Mouse (Mus musculus): ENCODE measurements at regions not wholly inside any gene's neighbourhood (a gene's known extent, or its start where the extent isn't known, plus 50 kb on each side); places are given as distances from the start of the nearest gene placed in this dataset.

DNA sequence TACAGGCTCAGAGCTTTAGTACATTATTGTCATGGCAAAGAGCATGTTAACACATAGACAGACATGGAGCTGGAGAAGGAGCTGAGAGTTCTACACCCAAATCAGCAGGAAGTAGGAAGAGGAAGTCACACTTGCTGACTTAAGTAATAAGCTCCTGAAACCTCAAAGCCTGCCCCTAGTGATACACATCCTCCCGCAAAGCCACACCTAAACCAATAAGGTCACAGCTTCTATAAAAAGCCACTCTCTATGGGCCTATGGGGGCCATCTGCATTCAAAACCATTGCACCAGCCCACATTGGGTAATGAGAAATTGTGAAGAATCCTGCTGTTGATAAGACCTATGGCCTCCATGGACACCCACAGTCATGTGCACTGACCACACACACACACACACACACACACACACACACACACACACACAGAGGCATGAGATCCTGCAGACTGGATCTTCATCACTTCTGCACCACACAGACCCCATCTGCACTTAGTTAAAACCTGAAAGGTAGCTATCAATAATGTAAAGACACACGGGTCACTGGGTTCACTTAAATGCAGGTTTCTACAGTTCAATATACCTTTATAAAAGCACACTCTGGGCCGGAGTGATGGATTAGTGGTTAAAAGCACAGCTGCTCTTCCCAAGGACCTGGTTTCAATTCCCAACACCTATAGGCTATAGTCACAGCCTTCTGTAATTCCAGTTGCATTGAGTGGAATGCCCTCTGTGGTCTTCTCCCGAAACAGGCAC is 230.0 kb upstream of the Lrig3 start:
- WGBS: 83% methylated on average over 4 of the region's 4 CpGs
- no peaks in the 10 kb centered on the region for H3K9me3 ChIP-seq
- H3K36me3 ChIP-seq: no peaks in the 10 kb centered on the region
- no peaks in the 10 kb centered on the region for H3K4me1 ChIP-seq (replicated peaks)
- ATAC-seq (ENCODE audit: low FRiP score, low read depth): no peak
- no peaks in the 10 kb centered on the region for H3K27me3 ChIP-seq
- no peak overlapping the region for H3K27ac ChIP-seq (replicated peaks)
- no peak overlapping the region for H3K4me2 ChIP-seq
- H3K4me3 ChIP-seq: no peak overlapping the region
- no peak overlapping the region for H3K9ac ChIP-seq

DNA sequence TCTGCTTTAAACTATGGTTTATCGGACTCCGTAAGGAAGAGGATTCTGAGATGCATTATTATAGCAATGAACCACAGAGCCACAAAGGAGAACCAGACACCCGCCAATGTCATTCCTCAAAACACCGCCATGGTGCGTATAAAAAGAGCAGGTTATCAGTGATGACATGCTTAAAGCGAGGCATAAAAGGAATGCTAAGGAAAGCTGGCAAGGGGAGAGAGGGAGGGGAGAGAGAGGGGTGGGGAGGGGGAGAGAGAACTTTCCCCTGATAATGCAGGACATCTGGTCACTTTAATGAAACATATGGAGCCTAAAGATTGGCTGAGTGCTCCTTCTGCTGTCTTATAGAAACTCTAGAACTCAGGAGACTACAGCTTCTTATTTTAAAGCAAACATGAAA is 222.8 kb upstream of the Lrig3 start:
- Histone ChIP-seq H3K4me3 (no peak overlapping the region), H3K9ac (no peak overlapping the region), H3K9me3 (no peaks in the 10 kb centered on the region), H3K27ac (replicated peaks) (no peak overlapping the region), H3K27me3 (no peaks in the 10 kb centered on the region), H3K36me3 (no peaks in the 10 kb centered on the region), H3K4me1 (replicated peaks) (no peaks in the 10 kb centered on the region), H3K4me2 (no peak overlapping the region)
- no peak for ATAC-seq (ENCODE audit: low FRiP score, low read depth)
- 70% methylated on average over 6 of the region's 6 CpGs for WGBS

DNA sequence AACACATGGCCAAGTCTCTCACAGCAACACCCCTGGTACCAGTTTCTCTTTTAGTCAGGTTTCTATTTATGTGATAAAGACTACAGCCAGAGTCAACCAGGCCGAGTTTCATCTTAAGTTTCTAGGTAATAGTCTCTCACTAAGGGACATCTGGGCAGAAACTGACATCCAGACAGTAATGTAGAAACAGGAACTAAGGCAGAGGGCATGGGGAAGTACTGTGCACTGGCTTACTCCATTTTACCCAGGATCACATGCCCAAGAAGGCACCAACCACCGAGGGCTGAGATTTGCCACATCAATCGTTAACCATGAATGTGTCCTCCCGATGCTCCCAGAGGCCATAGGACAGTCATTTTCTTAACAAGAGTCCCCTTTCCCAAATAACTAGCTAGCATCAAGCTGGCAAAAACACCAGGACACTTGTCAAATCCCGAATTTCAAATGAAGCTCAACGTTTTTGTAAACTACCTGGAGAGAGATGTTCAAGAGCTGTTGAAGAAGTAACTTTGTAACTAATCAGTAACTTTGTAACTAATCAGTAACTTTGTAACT is 216.9 kb upstream of the Lrig3 start:
- ATAC-seq (ENCODE audit: low FRiP score, low read depth): no peak
- WGBS: 63% methylated on average over 6 of the region's 6 CpGs
- H3K27ac ChIP-seq (replicated peaks): no peak overlapping the region

DNA sequence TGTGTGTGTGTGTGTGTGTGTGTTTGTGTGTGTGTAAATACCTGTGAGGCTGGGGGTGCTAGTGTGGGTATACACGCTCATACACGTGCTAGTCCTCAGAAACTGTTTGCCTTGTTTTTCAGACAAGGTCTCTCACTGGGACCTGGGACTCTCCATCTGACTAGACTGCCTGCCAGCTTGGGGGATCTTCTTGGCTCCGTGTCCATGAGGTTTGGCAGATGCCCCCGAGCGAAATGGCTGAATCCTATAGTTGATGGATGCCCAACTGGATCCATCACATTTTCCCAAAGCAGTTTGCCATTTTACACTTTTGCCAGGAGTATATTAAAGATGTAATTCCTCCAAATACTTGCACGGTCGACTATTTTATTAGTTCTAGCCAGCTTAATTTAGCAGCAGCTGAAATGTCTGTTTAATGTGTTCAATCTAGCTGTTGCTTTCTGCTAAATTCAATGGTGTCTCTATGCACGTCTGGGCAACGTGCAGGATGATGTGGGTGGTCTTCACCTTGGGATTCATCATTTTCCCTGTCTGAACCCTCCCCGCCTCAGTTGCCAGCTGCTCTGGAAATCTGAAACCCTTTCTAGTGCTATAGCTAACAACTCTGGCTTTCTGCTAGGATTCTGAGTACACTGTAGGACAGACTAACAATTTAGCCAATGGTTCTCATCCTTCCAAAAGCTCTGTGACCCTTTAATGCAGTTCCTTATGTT is 213.3 kb upstream of the Lrig3 start:
- Histone ChIP-seq H3K4me2 (no peak overlapping the region), H3K4me3 (no peak overlapping the region), H3K9me3 (no peaks in the 10 kb centered on the region), H3K4me1 (replicated peaks) (no peaks in the 10 kb centered on the region), H3K36me3 (no peaks in the 10 kb centered on the region), H3K27ac (replicated peaks) (no peak overlapping the region), H3K27me3 (no peaks in the 10 kb centered on the region), H3K9ac (no peak overlapping the region)
- 64% methylated on average over 10 of the region's 10 CpGs for WGBS
- no peak for ATAC-seq (ENCODE audit: low FRiP score, low read depth)

More for the DNA sequence above, 216.9 kb upstream of the Lrig3 start:
- Histone ChIP-seq H3K9ac (no peak overlapping the region), H3K4me1 (replicated peaks) (no peaks in the 10 kb centered on the region), H3K36me3 (no peaks in the 10 kb centered on the region), H3K27me3 (no peaks in the 10 kb centered on the region), H3K9me3 (no peaks in the 10 kb centered on the region), H3K4me2 (no peak overlapping the region), H3K4me3 (no peak overlapping the region)

DNA sequence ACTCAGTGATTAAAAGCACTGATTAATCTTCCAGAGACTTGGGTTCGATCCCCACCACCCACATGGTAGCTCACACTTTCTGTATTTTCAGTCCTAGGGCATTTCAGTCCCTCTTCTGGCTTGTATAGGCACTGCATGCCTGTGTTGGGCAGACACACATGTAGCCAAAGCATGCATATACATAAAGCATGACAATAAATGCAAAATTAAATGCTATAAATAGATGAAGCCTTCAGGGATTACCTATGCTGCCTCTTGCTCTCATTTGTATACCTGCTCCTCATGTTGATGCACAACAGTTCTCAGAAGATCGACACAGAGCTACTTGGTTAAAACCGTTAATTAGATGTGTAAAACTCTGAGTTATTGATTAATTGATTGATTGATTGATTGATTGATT is 206.8 kb upstream of the Lrig3 start:
- no peak overlapping the region for H3K27ac ChIP-seq (replicated peaks)
- H3K9ac ChIP-seq: no peak overlapping the region
- no peaks in the 10 kb centered on the region for H3K27me3 ChIP-seq
- no peaks in the 10 kb centered on the region for H3K4me1 ChIP-seq (replicated peaks)
- H3K36me3 ChIP-seq: no peaks in the 10 kb centered on the region
- no peak for ATAC-seq (ENCODE audit: low FRiP score, low read depth)
- H3K4me2 ChIP-seq: no peak overlapping the region
- no peaks in the 10 kb centered on the region for H3K9me3 ChIP-seq
- H3K4me3 ChIP-seq: no peak overlapping the region
- 93% methylated on average over 3 of the region's 3 CpGs for WGBS

DNA sequence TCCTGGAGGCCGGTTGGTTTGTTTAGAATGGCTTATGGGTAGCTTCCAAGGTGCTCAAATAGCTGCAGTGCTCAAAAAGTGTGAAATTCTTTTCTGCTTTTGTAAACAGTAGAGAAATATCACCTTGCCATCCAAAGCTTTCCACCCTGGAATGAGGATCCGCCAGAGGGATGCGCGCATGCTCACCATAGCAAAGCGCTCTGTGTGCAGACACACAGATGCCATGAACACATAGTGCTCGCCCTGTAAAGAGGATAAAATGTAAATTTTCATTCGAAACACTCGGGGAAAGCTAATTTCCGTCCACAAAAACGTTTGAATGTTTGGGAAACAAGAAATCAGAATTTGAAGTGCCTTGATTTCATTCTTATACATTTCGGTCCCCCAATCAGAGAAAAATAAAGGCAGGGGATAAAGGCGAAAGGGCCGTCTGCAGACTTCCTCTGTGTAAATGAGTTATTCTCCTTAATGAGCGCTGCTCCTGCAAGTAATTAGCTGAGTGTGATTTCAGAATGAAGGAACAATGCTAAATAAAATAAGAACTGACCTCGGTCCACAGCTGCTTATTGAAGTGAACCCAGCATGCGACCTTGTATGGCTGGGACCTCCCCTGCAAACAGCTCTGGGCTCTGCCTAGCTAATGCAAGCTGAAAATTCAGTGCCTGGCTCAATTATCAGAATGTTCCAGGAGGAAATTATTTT is 203.4 kb upstream of the Lrig3 start:
- no peaks in the 10 kb centered on the region for H3K27me3 ChIP-seq
- 70% methylated on average over 16 of the region's 16 CpGs for WGBS
- no peaks in the 10 kb centered on the region for H3K36me3 ChIP-seq

DNA sequence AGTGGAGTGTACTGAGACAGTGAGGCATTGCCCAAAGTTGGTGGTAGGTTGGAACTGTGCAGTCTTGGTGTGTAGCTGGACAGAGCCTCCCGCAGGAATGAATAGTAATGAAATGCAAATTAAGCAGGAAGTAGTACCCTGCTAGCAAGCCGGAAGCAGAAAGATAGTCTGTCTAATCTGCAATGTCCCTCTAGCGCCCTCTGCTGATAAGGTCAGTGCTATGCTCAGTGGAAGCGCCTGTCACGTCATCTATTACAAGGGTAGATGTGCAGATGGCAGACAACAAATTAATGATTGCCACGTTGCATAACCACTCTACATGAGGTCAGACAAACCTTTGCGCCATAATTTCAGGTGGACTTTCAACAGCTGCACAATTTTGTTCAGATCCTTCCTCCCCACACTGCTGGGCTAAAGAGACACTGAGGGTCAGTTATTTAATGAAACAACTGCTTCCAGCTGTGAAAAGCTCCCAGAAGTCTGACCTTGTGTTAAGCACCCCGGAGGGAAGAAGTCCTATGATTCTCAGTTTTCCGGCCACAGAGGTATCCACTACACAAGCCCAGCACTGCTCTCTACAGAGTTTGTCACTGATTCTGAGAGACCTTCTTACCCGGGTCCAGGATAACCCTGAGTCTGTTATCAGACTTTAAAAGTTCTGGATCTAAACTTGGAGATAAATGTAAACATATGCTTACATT is 201.4 kb upstream of the Lrig3 start:
- ATAC-seq (ENCODE audit: low FRiP score, low read depth): no peak
- no peaks in the 10 kb centered on the region for H3K36me3 ChIP-seq
- no peak overlapping the region for H3K9ac ChIP-seq
- 60% methylated on average over 10 of the region's 10 CpGs for WGBS
- H3K4me1 ChIP-seq (replicated peaks): no peaks in the 10 kb centered on the region
- no peak overlapping the region for H3K4me2 ChIP-seq
- H3K27ac ChIP-seq (replicated peaks): no peak overlapping the region
- no peaks in the 10 kb centered on the region for H3K27me3 ChIP-seq
- no peak overlapping the region for H3K4me3 ChIP-seq
- no peaks in the 10 kb centered on the region for H3K9me3 ChIP-seq

More for the DNA sequence above, 203.4 kb upstream of the Lrig3 start:
- H3K4me1 ChIP-seq (replicated peaks): no peaks in the 10 kb centered on the region
- H3K9me3 ChIP-seq: no peaks in the 10 kb centered on the region
- H3K27ac ChIP-seq (replicated peaks): no peak overlapping the region; the same call in 1 of the 2 replicates
- H3K4me3 ChIP-seq: no peak overlapping the region
- no peak overlapping the region for H3K9ac ChIP-seq
- no peak for ATAC-seq (ENCODE audit: low FRiP score, low read depth)
- H3K4me2 ChIP-seq: no peak overlapping the region

DNA sequence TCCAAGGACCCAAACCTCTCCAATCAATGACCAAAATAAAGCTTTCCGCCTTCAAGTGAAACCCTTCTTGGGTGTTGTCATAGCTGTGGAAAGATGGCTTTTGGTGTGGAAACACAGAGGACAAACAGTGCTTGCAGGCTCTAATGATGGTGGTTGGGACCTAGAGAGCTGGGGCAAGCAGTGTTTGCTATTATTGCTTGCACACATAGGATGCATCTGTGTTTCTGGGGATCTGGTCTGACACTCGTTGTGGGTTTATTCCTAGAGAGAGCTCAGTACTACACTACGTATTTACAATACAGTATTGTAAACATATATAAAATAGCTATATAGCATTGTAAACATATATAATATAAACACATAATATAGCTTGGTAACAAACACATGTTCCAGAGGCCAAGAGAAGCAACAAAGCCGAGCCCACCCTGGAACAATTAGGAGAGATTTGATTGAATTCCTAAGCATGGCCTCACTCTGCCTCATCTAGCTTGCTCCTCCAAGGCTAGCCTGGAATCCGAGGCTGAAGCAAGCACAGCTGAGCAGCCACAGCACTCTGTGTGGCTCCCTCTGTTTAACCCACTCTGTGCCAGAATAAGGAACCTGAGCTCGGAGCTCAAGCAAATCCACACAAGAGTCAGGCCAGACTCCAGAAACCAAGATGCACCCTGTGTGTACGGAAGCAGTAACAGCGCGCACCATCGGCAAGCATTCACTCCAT is 200.7 kb upstream of the Lrig3 start:
- Histone ChIP-seq H3K4me3 (no peak overlapping the region), H3K36me3 (no peaks in the 10 kb centered on the region), H3K4me1 (replicated peaks) (no peaks in the 10 kb centered on the region), H3K27me3 (no peaks in the 10 kb centered on the region), H3K9ac (no peak overlapping the region), H3K4me2 (no peak overlapping the region), H3K27ac (replicated peaks) (no peak overlapping the region), H3K9me3 (no peaks in the 10 kb centered on the region)
- WGBS: 81% methylated on average over 10 of the region's 10 CpGs
- ATAC-seq (ENCODE audit: low FRiP score, low read depth): no peak

DNA sequence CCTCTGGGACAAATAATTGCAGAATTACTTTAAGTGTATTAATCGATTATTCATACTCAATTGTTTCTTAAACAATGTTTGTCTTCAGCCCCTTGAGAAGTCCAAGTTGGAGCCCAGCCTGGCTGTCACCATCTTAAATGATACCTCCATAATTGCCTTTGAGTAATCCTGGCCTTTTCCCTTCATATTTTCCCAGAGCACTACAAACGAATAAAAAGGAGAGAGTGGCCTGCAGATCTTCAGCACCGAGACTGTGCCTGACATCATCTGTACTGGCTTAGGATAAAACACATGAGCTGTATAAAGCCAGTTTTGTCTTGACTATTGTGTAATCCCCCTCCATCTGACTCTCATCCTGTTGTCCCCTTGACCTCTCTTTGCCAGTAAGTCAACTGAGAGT is 197.7 kb upstream of the Lrig3 start:
- ATAC-seq (ENCODE audit: low FRiP score, low read depth): no peak
- 71% methylated on average over 3 of the region's 3 CpGs for WGBS
- Histone ChIP-seq H3K9me3 (no peaks in the 10 kb centered on the region), H3K9ac (no peak overlapping the region), H3K4me1 (replicated peaks) (no peaks in the 10 kb centered on the region), H3K27me3 (no peaks in the 10 kb centered on the region), H3K4me3 (no peak overlapping the region), H3K27ac (replicated peaks) (no peak overlapping the region), H3K36me3 (no peaks in the 10 kb centered on the region), H3K4me2 (no peak overlapping the region)

DNA sequence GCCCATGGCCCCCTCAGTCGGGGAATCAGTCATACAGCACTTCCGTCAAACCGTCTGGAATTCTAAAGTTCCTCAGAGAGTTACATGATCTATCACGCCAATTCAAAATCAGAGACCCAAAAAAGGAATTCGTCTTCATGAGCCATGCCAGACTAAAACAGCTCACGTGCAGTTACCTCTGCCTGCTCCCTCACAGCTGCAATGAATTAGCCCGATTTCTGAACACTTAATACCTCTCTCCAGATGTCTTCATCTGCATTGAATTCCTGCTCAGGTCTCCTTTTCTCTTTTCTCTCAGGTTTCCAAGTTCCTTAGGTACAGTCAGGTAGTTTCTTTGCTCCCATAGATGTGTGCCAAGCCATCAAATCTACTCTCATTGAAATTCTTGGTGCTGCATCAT is 192.4 kb upstream of the Lrig3 start:
- no peaks in the 10 kb centered on the region for H3K27me3 ChIP-seq
- no peak overlapping the region for H3K4me3 ChIP-seq
- H3K9me3 ChIP-seq: no peaks in the 10 kb centered on the region
- no peak for ATAC-seq (ENCODE audit: low FRiP score, low read depth)
- H3K4me2 ChIP-seq: no peak overlapping the region
- no peak overlapping the region for H3K9ac ChIP-seq
- no peaks in the 10 kb centered on the region for H3K4me1 ChIP-seq (replicated peaks)
- H3K27ac ChIP-seq (replicated peaks): no peak overlapping the region
- 81% methylated on average over 7 of the region's 7 CpGs for WGBS
- H3K36me3 ChIP-seq: no peaks in the 10 kb centered on the region

DNA sequence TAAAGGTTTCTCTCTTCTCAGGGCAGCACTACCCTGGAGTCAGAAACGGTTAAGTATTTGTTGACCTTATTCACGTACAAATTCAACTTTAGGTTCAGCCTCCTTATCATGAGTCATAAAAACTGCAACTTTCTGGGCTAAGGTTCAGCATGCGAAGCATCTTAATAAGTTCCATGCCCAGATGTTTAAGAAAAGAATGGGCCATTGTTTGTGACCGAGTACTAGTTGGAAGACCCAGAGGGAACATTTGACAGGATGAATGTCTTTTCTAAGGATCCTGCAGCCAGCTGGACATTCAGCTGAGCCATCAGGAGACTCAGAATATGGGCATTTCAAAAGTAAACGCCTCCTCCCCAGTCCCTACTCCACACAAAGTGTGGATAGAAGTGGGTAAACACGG is 183.5 kb upstream of the Lrig3 start:
- no peak for ATAC-seq (ENCODE audit: low FRiP score, low read depth)
- Histone ChIP-seq H3K27me3 (no peaks in the 10 kb centered on the region), H3K4me1 (replicated peaks) (peaks cover 25% of the 10 kb centered on the region), H3K36me3 (no peaks in the 10 kb centered on the region), H3K4me2 (no peak overlapping the region), H3K27ac (replicated peaks) (no peak overlapping the region), H3K9ac (no peak overlapping the region), H3K9me3 (no peaks in the 10 kb centered on the region), H3K4me3 (no peak overlapping the region)
- 69% methylated on average over 6 of the region's 6 CpGs for WGBS

Data from hindbrain, embryonic 15.5 days (tissue).